Mouse (Mus musculus) heart, postnatal 25 days (tissue): Measurements from ENCODE around the gene Cib4. TPM values are rescaled to one million over a fixed set of nuclear protein-coding genes. Genes with fewer than 3 reads are reported as not detected.

ENCODE experiments used
- DNase-seq: peaks from one replicate; pipeline ENCODE4 v3.0.0; 2022; ENCODE audit warnings: low spot score
- intact Hi-C: fragments of 180-260 bp; cut with DNase I; formaldehyde crosslinking; loops from one replicate; pipeline ENCODE4 v1.15.1; 2025
- total RNA-seq, 2 experiments: library from RNA; stranded (reverse); gene quantifications; 2 replicates each; pipeline ENCODE4 v1.2.3; 2021

Gene Cib4
- total RNA-seq, 2 experiments from 2014 or later, result not detected

DNA sequence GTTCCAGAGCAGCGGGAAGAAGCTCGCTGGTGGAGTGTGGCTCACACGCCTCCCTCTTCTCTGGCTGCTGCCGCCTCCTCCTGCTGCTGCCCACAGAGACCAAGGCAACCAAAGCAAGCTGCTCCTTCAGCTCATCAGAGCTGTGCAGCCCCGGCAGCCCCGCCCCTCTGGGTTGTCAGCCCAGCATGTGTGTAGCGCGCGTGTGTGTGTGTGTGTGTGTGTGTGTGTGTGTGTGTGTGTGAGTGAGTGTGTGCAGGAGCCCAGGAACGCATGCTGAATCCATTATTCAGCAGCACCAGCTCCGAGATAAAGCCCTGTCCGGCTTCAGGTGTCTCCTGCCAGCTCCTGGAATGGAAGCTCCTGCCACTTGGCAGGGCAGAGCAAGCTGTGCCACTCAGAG lies 83.8 kb downstream of the Cib4 start, which contains the start of gene Otof:
TSS of gene Otof (minus strand) at position 112 of the 400 bp plus-strand sequence.
- no peak for DNase-seq
- intact Hi-C loops, result no loop called here

- DNase-seq, result no peak
- intact Hi-C loops, result no loop called here
Measured at GRCm38 (mm10) chr5:30460155-30460554, 85.5 kb downstream of the Cib4 start.

- DNase-seq, result no peak
- intact Hi-C loops, result no loop called here
Measured at GRCm38 (mm10) chr5:30456056-30456455, 89.6 kb downstream of the Cib4 start.

GRCm38 (mm10) chr5:30444327-30444895 lies 101.2 kb downstream of the Cib4 start:
- intact Hi-C loops, result no loop called here
- DNase-seq, result no peak

- DNase-seq, result no peak
- intact Hi-C loops, result no loop called here
Measured at GRCm38 (mm10) chr5:30442196-30442595, 103.4 kb downstream of the Cib4 start.

DNA sequence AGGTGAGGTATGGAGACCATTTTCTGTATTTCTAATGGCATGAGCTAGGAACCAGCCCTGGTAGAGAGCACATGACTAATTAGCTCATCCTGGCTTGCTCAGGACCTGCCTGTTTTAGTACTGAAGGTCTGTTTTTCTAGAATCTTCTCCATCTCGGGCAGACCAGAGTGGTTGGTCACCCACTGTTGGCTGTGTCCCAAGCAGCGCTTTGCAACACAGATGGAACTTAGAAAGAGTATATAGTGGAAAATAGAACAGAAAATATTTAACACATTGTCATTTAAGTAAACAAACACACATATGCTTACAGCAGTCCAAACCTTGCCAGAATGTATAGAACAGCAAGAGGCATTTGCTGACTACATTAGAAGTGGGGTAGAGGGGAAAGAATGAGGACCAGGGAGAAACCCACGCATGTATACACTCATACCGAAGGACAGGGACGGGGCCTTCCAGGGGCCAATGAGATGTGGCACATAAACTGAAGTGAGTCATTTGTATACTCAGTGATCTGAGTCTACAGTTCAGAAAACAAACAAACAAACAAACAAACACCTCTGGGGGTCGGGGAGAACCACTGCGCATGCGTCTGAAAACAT lies 105.2 kb downstream of the Cib4 start:
- intact Hi-C loops, result no loop called here

DNA sequence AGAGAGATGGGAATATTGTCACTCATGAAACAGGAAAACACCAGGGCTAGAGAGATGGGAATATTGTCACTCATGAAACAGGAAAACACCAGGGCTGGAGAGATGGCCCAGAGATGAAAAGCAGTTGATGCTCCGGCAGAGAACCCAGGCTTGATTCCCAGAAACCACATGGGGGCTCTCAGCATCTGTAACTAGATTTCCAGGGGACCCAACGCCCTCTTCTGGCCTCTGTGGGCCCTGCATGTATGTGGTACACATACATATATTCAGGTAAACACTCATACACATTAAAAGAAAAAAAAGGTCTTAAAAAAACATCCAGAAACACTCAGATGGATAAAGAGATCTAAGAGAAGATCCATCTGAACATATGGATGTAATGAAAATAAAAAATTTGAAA lies 106.7 kb downstream of the Cib4 start:
- intact Hi-C loops, result no loop called here
- DNase-seq, result no peak

More for the DNA sequence above, 105.2 kb downstream of the Cib4 start:
- no peak for DNase-seq

Other genes with a start within 250 kb of the Cib4 start
- not detected for gene Otof, start 83.9 kb downstream of the Cib4 start, total RNA-seq
- not detected for gene 1700001C02Rik, start 79.8 kb downstream of the Cib4 start, total RNA-seq
- gene Kcnk3, start 42.3 kb upstream of the Cib4 start, total RNA-seq, result 100 to 1,000 TPM; 250 to 251 TPM
- 10 to 100 TPM; 44.1 to 47.2 TPM for gene Slc35f6, start 102.1 kb upstream of the Cib4 start, total RNA-seq
- 10 to 100 TPM; 42.0 to 43.0 TPM for gene Cenpa, start 120.9 kb upstream of the Cib4 start, total RNA-seq
- gene Dpysl5, start 165.7 kb upstream of the Cib4 start, total RNA-seq, result under 1 TPM; 0.29 to 0.45 TPM